Mouse (Mus musculus): ENCODE data around the gene Kcnh7.

DNA sequence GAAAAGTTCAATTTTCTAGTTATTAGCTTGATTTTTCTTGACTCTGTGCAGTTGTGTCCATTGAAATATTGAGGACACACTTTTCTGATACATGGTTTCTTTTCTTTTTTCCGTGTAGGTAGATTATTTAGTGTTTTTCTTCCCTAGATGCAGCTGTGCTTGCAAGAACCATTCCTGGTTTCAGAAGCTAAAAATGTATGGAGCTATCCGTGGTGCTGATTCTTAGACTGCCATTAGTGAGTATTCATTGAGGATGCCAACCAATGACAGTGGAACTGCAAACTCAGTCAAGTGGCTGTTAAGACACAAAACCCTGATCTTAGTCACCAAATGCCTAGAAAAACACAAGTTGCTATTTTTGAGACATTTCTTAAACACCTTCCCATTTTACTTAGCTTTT is 1.9 kb upstream of the Kcnh7 start:
- no peak for TF ChIP-seq CTCF (IDR thresholded peaks at IDR 0.05; ENCODE audit: low read depth, low read length)
- no peak for TF ChIP-seq POLR2A (IDR thresholded peaks at IDR 0.05; ENCODE audit: insufficient read depth, low read length)
